Mouse (Mus musculus) heart, postnatal 10 days (tissue): ENCODE measurements around the gene Krt86. TPM values are rescaled to one million over a fixed set of nuclear protein-coding genes. Genes with fewer than 3 reads are reported as not detected.

Source experiments
- DNase-seq, 2 experiments: peaks; one replicate each; pipeline ENCODE4 v3.0.0; 2021
- intact Hi-C: fragments of 180-260 bp; cut with DNase I; formaldehyde crosslinking; loops from one replicate; pipeline ENCODE4 v1.15.1; 2025
- total RNA-seq, 2 experiments: library from RNA; stranded (reverse); gene quantifications; 2 replicates each; pipeline ENCODE4 v1.2.3; 2021

Gene Krt86
- total RNA-seq = not detected

DNA sequence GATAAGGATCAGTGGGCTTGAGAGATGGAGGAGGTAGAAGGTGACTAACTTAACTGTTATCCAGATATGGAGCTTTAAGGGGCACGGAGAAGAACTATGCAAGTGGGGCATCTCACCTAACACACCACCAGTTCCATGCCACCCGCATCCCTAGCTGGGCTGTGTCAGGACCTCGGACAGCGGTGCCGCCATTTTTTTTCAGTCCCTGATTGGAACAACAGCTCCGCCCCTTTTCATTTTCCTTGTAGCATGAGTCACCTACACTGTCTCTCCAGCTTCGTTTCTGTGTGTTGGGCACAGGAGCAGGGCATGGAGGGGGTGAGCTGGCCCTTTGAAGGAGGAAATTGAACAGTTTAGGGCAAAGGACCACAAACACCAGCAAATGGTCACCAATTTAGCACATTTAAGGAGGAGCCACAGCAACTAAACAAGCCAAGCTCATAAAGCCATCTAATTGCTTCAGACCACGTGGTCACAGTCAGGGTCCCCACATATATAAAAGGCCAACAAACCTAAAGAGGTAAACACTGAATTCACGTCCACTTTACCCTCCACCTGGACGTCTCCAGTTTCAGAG lies at the start of gene Krt86:
Gene Krt86 (plus strand): TSS at position 527 of the 577 bp plus-strand sequence.
- peak; percentile 22 to 62 for DNase-seq
- intact Hi-C loops = no loop called here

DNA sequence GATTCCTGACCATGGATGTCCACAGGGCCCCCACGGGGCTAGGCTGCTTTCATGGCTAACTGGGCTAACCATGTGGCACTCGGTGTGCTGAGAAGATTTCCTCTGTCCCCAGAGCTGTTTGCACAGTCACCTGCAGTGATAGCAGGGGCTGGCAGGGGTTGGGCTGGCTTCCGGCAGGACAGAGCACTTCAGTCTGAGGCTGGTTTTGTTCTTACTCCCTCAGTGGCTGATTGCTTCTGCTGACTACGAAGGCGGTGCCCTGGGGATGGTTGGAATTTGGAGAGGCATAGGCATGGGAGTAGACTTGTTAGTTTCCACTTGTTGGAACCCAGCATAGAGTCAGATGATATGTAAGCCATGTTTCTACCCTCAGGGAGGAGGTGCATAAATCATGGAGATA lies 48.4 kb upstream of the Krt86 start:
- intact Hi-C loops = no loop called here
- DNase-seq = no peak

DNA sequence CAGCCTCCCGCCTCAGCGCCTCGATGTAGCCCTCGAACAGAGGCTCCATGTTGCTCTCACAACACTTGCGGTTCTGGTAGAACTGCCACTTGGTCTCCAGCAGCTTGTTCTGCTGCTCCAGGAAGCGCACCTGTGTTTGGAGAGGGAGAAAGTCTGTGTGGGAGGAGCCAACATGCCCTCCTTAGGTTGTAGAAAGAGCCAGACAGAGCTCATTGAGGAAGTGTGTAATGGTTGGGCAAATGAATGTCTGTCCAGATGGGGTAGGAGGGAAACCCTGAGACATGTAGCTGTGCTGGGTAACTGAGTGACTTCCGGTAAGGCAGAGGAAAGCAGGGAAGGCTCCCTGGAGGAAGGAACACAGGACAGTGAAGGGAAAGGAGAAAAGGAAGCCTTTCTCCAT lies 36.7 kb upstream of the Krt86 start:
- DNase-seq = no peak
- intact Hi-C loops = no loop called here

DNA sequence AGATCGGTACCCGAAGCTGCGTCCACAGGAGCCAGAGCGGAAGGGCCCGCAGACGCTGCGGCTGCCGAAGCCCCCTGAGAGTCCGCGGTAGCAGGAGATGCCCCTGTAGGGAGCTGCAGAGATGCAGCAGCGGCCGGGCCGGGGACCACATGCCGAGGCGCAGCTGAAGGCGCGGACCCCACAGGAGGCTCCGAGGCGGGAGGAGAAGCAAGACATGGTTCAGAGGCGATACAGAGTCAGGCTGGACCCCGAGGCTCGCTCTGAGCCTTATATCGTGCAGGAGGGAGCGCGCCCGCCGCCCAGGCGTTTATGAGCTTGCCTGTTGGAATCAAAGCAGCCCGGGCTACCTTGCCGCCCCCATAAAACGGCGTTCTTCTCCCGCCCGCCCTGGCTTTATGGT lies 34.7 kb upstream of the Krt86 start, which contains the start of gene Krt87:
Gene Krt87 (minus strand): TSS at position 250 of the 400 bp plus-strand sequence.
- no peak for DNase-seq
- intact Hi-C loops = no loop called here

DNA sequence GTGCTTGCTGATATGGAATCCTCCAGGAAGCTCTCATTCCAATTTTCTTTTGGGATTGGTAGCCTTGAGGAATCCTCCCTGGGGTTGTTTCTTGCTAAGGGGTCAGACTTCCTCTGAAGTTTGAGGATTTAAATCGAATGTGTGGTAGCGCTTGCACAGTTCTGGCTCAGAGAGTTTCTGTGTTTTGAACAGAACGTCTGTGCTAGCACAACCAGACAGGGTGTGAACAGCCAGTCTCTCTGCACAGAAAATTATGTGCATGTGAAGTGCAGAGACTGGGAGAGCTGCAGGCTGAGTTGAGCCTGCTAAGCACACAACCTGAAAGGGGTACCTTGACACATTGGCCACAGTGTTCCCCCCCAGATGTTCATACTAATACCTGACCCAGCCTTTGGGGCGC lies 32.4 kb upstream of the Krt86 start:
- intact Hi-C loops = no loop called here
- no peak for DNase-seq

DNA sequence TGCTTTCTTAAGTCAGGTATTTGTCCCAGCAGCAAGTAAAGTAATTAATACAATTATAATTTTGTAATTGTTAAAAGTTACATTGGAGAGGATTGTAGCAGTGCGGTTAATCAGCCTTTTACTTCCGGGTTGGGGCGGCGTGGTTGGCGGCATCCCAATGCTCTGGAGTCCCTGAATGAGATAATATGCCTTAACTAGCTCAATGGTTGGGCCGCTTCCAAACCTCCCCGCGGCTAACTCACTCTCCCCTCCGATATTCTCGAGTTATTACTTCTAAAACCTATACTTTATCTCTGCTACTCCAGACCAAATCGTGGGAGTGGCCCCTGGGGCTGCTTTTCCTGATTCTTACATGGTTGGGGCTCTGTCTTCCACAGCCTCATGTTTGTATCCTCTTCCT lies 26.7 kb upstream of the Krt86 start:
- intact Hi-C loops = no loop called here
- peak; percentile 62 to 73 for DNase-seq

DNA sequence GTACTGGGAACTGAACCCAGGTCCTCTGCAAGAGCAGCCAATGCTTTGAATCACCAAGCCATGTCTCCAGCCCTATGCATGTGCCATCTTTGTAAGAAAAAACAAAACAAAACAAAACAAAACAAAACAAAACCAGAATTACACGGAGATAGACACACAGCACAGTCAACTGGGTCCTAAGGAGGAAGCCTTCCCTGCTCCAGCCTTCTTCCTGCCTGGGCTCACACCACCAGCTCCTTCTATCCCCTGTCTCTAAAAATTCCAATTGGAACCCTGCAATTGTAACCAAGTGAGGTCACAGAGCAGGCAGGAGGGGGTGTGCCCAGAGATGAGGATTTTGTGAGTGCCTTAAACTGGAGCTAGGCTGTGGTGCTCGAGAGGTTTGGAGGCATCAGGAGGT lies 25.8 kb upstream of the Krt86 start, which contains the start of gene Krt88:
Gene Krt88 (plus strand): TSS at position 301 of the 400 bp plus-strand sequence.
- intact Hi-C loops = no loop called here
- DNase-seq = no peak

DNA sequence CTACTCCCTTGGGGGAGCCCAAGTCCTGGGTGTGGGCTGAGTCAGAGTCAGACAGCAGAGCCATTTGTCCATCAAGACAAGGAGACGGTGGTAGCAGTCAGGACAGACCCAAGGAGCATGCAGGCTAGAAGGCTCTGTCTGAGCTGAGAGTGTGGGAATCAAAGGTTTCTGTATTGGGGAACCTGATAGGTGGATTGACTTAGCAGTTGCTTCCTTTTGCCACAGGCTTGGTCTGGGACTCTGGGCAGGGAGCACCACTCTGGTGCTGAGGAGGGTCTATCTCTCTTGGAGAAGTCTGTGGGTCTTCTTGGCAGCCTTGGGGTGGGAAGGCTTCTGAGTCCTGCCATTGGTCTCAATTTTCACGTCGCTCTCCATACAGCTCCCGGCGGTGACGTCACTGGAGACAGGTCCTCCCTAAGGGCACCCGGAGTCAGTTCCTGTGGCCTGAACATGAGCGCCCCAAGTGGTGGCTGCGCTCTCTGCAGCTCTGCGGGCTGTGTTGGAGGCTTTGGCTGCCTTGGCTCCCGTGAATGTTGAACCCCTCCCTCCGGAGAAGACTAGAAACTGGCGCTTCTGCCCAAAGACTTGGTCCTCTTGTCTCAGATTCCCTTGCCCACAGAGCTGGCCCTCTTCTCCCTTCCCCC lies 20.1 kb upstream of the Krt86 start:
- DNase-seq = peak; percentile 82 to 88
- intact Hi-C loops = loop anchor here (1.0 kb wide), 1 partner anchor 113 kb away; no protein-coding TSS in a partner anchor

DNA sequence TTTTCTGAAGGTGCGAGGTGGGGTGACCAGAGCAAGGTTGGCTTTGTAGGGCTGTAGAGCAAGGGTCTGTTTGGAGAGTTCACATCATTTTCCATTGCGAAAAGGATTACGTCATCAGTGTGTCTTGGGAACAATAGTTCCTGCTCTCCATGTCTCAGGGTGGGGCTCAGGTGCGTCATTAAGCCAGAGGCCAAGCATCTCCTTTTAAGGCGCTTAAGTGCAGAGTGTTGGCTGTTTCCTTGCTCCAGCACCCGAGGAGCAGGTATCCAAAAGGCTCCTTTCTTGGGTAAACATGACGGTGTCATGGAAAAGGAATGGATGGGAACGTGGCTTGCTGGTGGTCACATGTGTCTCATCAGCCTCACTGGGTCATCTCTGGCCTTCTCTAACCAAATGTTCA lies 18.5 kb upstream of the Krt86 start:
- intact Hi-C loops = no loop called here
- no peak for DNase-seq

DNA sequence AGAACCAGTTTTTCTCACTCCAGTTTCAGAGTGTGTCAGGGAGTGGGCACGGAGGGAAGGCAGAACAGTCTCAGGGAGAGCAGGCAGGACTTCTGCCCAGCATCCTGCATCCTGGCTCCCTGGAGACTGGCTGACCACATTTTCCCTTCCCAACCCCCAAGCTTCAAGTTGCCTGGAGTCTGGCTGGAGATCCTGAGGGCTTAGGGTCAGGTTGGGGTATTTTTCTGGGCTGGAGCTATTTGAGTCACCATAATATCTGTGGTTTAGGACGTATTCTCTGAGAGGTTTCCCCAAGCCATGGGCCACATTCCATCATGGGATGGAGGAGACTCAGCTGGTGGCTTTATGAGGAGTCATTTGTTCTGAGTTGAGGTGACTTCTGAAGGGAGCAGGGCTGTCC lies 18.0 kb upstream of the Krt86 start:
- intact Hi-C loops = no loop called here

DNA sequence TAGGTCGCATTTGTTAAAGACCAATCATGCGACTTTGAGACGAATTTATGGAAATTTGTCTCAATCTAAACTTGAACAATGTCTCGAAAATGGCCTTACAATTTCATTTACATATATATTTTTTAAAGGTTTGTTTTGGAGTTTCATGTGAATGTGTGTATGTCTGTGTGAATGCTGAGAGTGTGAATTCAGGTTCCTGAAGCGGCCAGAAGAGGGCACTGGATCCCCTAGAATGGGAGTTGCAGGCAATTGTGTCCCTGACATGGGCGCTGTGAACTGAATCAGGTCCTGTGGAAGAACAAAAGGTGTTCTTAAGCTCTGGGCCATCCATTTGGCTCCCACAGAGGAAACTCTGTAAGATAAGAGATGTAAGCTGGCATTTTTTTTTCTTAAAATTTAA lies 17.4 kb upstream of the Krt86 start:
- no peak for DNase-seq
- intact Hi-C loops = no loop called here

More for the DNA sequence above, 18.0 kb upstream of the Krt86 start:
- DNase-seq = no peak

DNA sequence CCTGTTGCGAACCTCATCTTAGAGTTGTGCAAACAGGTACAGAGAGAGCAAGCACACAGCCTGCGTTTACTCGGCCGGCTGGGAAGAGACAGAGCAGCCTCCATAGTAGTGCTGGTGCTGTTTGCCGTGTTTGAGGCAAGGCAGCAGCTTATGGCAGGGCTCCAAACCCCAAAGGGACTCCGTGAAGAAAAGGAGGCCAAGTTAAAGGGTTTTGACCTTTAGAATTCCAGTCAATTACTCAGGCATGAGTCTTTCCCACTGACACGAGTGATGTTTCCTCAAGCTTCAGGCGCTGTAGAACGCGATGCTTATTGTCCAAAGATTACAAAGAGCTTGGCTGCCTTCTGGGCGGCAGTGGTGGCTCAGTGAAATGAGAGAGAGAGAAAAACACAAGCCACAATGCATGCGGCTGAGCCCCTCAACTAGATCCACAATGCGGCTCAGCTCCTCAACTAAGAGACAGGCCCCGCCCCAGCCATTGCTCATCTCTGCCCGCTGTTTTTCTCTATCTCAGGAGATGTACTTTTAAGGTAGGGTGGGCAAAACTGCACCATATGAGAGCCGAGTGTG lies 14.8 kb upstream of the Krt86 start:
- DNase-seq = peak; percentile 16 to 36
- intact Hi-C loops = no loop called here

DNA sequence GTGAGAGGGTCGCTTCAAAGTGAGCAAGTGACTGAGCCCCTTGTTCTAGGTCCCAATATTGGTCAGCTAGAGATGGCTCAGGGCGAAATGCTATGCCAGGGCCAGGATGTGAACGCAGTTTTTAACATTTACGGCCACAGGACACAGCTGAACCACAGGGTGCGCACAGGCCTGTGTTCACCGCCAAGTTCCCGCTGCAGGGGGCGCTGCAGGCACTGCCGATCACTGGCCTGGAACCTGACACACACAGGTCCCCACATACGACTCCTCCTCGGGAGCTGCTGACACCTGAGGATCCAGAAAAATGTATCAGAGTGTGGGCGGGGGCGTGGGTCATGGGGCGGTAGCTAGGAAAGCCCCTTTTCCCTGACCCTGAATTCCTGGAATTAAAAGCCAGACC lies 14.0 kb upstream of the Krt86 start:
- intact Hi-C loops = no loop called here
- DNase-seq = no peak

DNA sequence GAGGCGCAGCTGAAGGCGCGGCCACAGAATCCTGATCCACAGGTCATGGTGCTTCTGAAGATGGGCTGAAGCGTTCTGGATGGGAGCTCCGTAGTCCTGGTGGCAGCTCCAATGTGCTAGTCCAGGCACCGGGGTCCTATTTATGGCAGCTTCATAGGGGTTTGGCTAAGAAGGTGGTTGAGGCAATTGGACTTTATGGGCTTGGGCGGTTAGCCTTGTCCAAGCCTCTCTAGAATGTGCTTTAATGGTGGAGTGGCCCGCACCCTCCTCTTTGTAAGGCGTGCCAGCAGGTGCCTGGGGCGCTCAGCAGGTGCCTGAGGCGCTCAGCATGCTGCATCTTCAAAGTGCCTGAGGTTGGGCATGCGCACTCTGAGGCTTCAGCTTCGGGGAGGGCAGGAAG lies 9.6 kb upstream of the Krt86 start, which contains the start of gene Krt81:
Gene Krt81 (minus strand): TSS at position 101 of the 400 bp plus-strand sequence.
- intact Hi-C loops = no loop called here

DNA sequence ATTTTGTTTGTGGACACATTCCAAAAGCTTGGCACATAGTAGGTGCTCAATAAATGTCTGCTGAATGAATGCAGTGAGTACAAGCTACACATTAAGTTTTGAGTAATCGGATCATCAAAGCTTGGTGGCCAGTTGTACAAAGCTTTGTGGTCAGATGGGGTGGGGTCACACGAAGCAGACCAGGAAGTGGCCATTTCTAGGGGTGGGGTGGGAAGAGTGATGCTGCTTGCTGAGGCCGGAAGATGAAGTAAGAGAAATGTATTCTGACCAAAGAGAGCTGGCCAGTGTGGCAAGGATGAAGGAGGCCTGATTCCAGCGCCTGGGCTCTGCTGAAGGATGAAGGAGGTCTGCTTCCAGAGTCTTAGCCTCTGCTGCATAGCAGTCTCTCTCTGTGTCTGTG lies 4.2 kb upstream of the Krt86 start:
- DNase-seq = no peak

More for the DNA sequence above, 9.6 kb upstream of the Krt86 start, which contains the start of gene Krt81:
- no peak for DNase-seq

DNA sequence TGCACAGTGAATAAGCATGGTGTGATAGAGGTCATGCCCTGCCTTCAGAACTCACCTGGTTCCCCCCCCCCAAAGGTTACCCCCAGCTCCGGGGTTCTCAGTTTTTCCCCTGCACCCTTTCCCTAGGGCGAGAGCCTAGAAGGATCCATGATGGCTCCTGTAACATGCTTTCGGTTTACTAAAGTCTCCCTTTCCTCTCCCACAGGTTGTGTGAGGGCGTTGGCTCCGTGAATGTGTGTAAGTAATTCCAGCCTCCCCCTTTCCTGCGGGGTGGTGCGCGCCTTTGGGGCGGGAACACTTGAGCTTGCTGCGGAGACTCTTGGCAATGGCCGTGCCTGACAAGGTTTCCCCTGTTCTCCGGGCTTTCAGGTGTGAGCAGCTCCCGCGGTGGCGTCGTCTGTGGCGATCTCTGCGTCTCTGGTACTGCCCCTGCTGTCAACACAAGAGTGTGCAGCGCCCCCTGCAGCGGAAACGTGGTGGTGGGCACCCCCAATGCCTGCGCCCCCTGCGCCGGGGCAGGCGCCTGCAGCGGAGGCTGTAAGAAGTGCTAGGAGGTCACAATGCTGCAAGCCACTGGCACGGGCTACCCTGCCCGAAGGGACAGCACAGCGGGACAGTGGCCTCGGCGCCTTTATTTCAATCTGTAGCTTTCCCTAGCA lies 5.9 kb downstream of the Krt86 start:
- intact Hi-C loops = no loop called here
- peak; percentile 26 to 56 for DNase-seq

More for the DNA sequence above, 4.2 kb upstream of the Krt86 start:
- intact Hi-C loops = no loop called here

DNA sequence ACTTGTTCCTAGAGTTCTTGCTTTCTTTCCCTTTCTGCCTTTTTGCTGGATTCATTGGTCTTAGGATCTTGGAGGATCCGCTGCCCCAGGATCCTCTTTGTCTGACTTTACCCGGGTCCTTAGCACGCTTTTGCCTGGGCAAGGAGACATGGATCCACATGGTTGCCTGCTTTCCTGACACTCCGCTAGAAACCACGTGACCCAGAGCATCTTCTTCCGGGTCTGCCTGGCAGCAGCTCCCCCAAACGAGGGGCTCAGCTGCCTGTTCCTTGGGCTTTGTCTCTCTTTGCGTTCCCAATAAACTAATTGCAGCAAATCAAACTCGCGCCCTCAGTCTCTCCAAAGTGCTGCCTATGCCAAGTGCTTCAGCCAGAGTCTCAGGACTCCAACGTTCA lies 6.4 kb downstream of the Krt86 start:
- no peak for DNase-seq
- intact Hi-C loops = no loop called here

DNA sequence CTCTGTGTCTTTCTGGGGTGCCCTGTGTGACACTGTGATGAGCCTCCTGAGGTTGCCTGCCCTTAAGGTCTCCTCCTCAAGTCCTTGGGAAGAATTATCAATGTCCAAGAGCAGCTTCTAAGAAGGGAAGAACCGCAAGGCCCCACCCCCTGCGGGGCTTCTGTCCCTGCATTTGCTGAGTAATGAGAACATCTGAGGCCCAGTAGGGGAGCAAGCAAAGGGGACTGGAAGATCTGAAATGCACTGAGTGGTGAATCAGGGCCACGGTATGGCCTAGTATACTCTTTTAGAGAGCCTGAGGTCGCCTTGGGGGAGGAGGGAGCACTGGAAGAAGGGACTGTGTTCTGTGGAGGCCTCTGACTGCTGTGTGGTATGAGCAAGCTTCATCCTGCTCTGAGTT lies 8.8 kb downstream of the Krt86 start:
- intact Hi-C loops = no loop called here

DNA sequence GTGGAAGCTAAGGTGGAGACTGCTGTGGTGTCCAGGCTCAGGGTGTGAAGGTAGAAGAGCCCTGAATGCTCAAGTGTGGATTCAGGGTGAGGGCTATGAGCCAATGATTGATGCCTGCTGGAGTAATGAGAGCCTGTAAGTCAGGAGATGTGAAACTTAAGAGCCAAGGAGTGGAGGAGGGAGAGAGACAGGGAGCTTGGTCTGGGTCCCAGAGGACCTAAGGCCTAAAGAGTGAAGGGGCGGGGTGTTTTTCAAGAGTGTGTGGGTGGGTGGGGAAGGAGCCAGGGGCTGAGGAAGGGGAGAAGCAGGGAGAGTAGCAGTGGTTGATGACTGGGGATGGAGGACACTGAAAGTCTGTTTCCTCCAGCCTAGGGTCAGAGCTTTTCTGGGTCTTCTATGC lies 10.4 kb downstream of the Krt86 start:
- intact Hi-C loops = no loop called here

More for the DNA sequence above, 8.8 kb downstream of the Krt86 start:
- DNase-seq = no peak

DNA sequence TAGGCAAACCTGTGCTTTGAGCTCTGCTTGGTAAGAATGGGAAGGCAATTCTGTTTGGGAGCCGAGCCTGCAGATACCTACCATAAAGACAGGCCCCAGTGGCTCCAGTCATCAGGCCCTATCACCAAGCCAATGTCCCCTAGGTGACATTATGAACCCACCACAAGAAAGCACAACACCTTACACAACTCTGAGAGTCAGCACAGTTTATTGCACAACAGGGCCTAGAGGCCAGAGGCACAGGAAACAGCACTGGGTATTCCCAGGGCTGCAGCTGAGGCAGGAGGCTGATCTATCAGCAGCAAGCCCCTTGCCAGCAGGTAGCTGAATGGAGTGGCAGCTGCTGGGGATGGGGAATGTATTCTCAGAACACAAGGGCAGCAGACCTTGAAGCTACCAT lies 11.7 kb downstream of the Krt86 start:
- intact Hi-C loops = no loop called here
- DNase-seq = no peak

More for the DNA sequence above, 10.4 kb downstream of the Krt86 start:
- DNase-seq = no peak

DNA sequence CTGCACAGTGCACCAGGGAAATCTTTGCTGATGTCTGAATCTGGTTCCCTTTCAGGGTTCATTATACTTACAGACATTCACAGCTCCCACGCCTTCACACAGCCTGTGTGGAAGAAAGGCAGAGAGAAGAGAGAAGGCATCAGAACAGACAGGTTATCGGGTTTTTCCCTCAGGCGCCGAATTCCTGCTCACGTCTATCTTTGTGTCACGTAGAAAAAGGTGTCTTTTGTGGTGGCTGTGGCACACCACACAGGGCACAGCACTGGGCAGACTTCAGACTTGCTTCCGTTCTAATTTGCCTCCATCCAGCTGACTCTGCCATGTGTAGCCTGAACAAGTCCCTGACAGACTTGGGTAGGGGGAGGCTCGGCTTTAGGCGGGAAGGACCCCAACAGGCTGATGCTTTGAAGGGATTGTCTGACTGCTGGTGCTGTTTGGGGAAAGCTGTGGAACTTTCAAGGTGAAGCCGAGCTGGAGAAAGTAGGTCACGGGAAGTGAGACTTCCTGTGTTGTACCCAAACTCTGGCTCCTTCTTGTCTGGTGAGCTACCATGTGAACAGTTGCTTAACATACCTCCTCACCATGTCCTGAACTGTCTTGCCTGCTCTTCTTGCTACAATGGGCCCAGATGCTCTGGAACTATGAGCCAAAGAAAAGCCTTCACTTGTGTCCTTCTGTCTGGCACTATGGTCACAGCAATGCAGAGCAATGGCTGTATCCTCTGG lies 12.8 kb downstream of the Krt86 start:
- intact Hi-C loops = no loop called here
- no peak for DNase-seq
